ENCODE assay signal across 10 mouse cellular contexts in genomic region chr2:32864755-32865154, GRCm38 (mm10). TPM values are rescaled to one million over a fixed set of nuclear protein-coding genes. Genes with fewer than 3 reads are reported as not detected.
DNase-seq lines count a peak whose midpoint lies in the region; ATAC-seq and TF ChIP-seq lines count a peak whose summit lies in the region.
"Had no signal": no experiment of that assay in that cellular context is flagged by ENCODE, and none has a peak within 500 bp of the region (broad histone marks: within the 10 kb centered on the region; RNA-seq: fewer than 3 reads in every experiment).

No protein-coding gene starts in this region.

- no peaks in the 10 kb centered on the region for H3K9me3 ChIP-seq in hindbrain, postnatal 0 days (ENCODE audit: low read length)
- H3K9me3 ChIP-seq in hindbrain, embryonic 16.5 days (ENCODE audit: control insufficient read depth, low read length) = no peaks in the 10 kb centered on the region
- H3K9me3 ChIP-seq: lung, embryonic 15.5 days had no signal

- WGBS in hindbrain, postnatal 0 days = 66% methylated on average over 2 of the region's 2 CpGs
- 61% methylated on average over 2 of the region's 2 CpGs for WGBS in hindbrain, embryonic 16.5 days

- intact Hi-C loops in gastrocnemius, postnatal 36 days (cut with DNase I) = loop anchor here (1.0 kb wide), 2 partner anchors 48 to 64 kb away; no protein-coding TSS in a partner anchor

- H3K4me3 ChIP-seq in hindbrain, postnatal 0 days (ENCODE audit: low read length) = no peak overlapping the region
- no peak overlapping the region for H3K4me3 ChIP-seq in hindbrain, embryonic 16.5 days (ENCODE audit: low read length)
- no peak overlapping the region for H3K4me3 ChIP-seq in cortical plate, adult 2 months (ENCODE audit: insufficient read depth, low read length)
- H3K4me3 ChIP-seq: lung, embryonic 15.5 days had no signal

- no peak overlapping the region for H3K27ac ChIP-seq in hindbrain, postnatal 0 days
- no peak overlapping the region for H3K27ac ChIP-seq in hindbrain, embryonic 16.5 days (ENCODE audit: low read depth, low read length)
- H3K27ac ChIP-seq in cortical plate, adult 2 months (ENCODE audit: insufficient read depth, low read length) = no peak overlapping the region
- H3K27ac ChIP-seq: lung, embryonic 15.5 days had no signal

- H3K27me3 ChIP-seq in hindbrain, postnatal 0 days (ENCODE audit: insufficient read depth, low read length) = no peaks in the 10 kb centered on the region
- no peaks in the 10 kb centered on the region for H3K27me3 ChIP-seq in hindbrain, embryonic 16.5 days (replicated peaks; ENCODE audit: control insufficient read depth, insufficient read depth, low read length)
- H3K27me3 ChIP-seq: lung, embryonic 15.5 days had no signal

- H3K9ac ChIP-seq in hindbrain, postnatal 0 days (replicated peaks; ENCODE audit: low read length) = no peak overlapping the region
- H3K9ac ChIP-seq in hindbrain, embryonic 16.5 days (ENCODE audit: low read depth, low read length) = no peak overlapping the region
- H3K9ac ChIP-seq: lung, embryonic 15.5 days had no signal

- H3K4me2 ChIP-seq in hindbrain, postnatal 0 days (ENCODE audit: low read depth, low read length) = no peak overlapping the region
- H3K4me2 ChIP-seq in hindbrain, embryonic 16.5 days (ENCODE audit: low read length) = no peak overlapping the region
- H3K4me2 ChIP-seq: lung, embryonic 15.5 days had no signal

- TF ChIP-seq CTCF in hindbrain, postnatal 0 days (IDR thresholded peaks at IDR 0.05; ENCODE audit: low read depth) = peak; percentile 84
- TF ChIP-seq CTCF in cortical plate, adult 2 months (IDR thresholded peaks at IDR 0.05; ENCODE audit: extremely low read depth, insufficient read depth, low read length) = peak; percentile 53

- ATAC-seq in hindbrain, postnatal 0 days = no peak
- no peak for ATAC-seq in hindbrain, embryonic 16.5 days
- no peak for ATAC-seq in megakaryocyte, adult 5-6 weeks (ENCODE audit: poor library complexity, severe bottlenecking)

- no peaks in the 10 kb centered on the region for H3K4me1 ChIP-seq in hindbrain, postnatal 0 days (ENCODE audit: insufficient read depth, low read length)
- no peaks in the 10 kb centered on the region for H3K4me1 ChIP-seq in hindbrain, embryonic 16.5 days (ENCODE audit: control insufficient read depth, insufficient read depth, low read depth, low read length)
- H3K4me1 ChIP-seq in cortical plate, adult 2 months (ENCODE audit: control insufficient read depth, insufficient read depth, low read length) = no peaks in the 10 kb centered on the region; the same call in 1 of the 2 replicates

- no peak for TF ChIP-seq POLR2A in cortical plate, adult 2 months (IDR thresholded peaks at IDR 0.05; ENCODE audit: extremely low read depth, insufficient read depth, low read length)

- peak; percentile 78 for DNase-seq in hindbrain, postnatal 0 days (ENCODE audit: low spot score)
- DNase-seq in 3134 (ENCODE audit: extremely low read depth, insufficient read length, low spot score) (peak; percentile 54), 416B (ENCODE audit: low read depth) (peak; percentile 69)
- DNase-seq in testis, postnatal 10 days (ENCODE audit: low spot score) = no peak
- DNase-seq in gastrocnemius, postnatal 36 days = no peak
- DNase-seq: heart, postnatal 36 days had no signal

- no peaks in the 10 kb centered on the region for H3K36me3 ChIP-seq in hindbrain, postnatal 0 days (ENCODE audit: insufficient read depth, low read length)
- H3K36me3 ChIP-seq in hindbrain, embryonic 16.5 days (ENCODE audit: control insufficient read depth, insufficient read depth, low read length) = no peaks in the 10 kb centered on the region
- H3K36me3 ChIP-seq: lung, embryonic 15.5 days had no signal

RNA-seq across cellular contexts. Expression of gene Fam129b, which starts 11.2 kb away (rescaled TPM):
- total RNA-seq in hindbrain, postnatal 0 days (2014; rRNA removed) = 49.8 and 52.7 TPM in 2 replicates
- 20.8 and 23.5 TPM in 2 replicates for polyA plus RNA-seq in hindbrain, postnatal 0 days (2015; fragmentation: Nextera tagmentation; extraction: Ambion mirVana)
- 31.7 and 37.0 TPM in 2 replicates for polyA plus RNA-seq in hindbrain, embryonic 16.5 days (2015; fragmentation: Nextera tagmentation; extraction: Ambion mirVana)
- 27.1 and 29.0 TPM in 2 replicates for polyA plus RNA-seq in cortical plate, adult 2 months (2012; rRNA removed)
- total RNA-seq in megakaryocyte, adult 5-6 weeks (2015) = 18.4 and 20.9 TPM in 2 replicates
- 38.3 and 40.7 TPM in 2 replicates for total RNA-seq in megakaryocyte, adult 5-6 weeks (2017)
- 1 to 10 TPM; 5.5 to 7.7 TPM for total RNA-seq in gastrocnemius, postnatal 36 days (2021)

RNA-seq across cellular contexts. Expression of gene Stxbp1, which starts 17.7 kb away (rescaled TPM):
- 142 and 149 TPM in 2 replicates for total RNA-seq in hindbrain, postnatal 0 days (2014; rRNA removed)
- 318 and 348 TPM in 2 replicates for polyA plus RNA-seq in hindbrain, postnatal 0 days (2015; fragmentation: Nextera tagmentation; extraction: Ambion mirVana)
- 357 and 362 TPM in 2 replicates for polyA plus RNA-seq in hindbrain, embryonic 16.5 days (2015; fragmentation: Nextera tagmentation; extraction: Ambion mirVana)
- 709 and 713 TPM in 2 replicates for polyA plus RNA-seq in cortical plate, adult 2 months (2012; rRNA removed)
- total RNA-seq in megakaryocyte, adult 5-6 weeks (2015) = 0.09 and 0.30 TPM in 2 replicates
- total RNA-seq in megakaryocyte, adult 5-6 weeks (2017) = 0.48 and 1.3 TPM in 2 replicates
- total RNA-seq in gastrocnemius, postnatal 36 days (2021) = 1 to 10 TPM; 2.2 to 3.6 TPM

Comparison
In these comparisons a context has a peak if more than half of its experiments do, and no peak if none do; other contexts are left out.
1. DNase-seq: peak in hindbrain, postnatal 0 days (single experiment), 3134 (single experiment) and 416B (single experiment); none in testis, postnatal 10 days (single experiment) and gastrocnemius, postnatal 36 days (0 of 2).
2. RNA of gene Stxbp1, which starts 17.7 kb away (total RNA-seq): 142 to 149 TPM in hindbrain, postnatal 0 days; 2.2 to 3.6 TPM in gastrocnemius, postnatal 36 days and 0.09 to 1.3 TPM in megakaryocyte, adult 5-6 weeks; every median in the first group is over 10 times any median in the second.